Mouse (Mus musculus) erythroblast, embryonic 14.5 days (primary cell): ENCODE results near the gene Rhbdl3.

ENCODE experiments used
- GATA1 ChIP-seq: IDR thresholded peaks from 2 replicates; pipeline ENCODE4 v1.6.1; 2012; ENCODE audit warnings: low read length, inconsistent platforms, mixed read lengths
- TAL1 ChIP-seq: IDR thresholded peaks from 3 replicates; pipeline ENCODE4 v1.6.1; 2012; ENCODE audit warnings: low read length, inconsistent platforms, mixed read lengths

- no peak for TF ChIP-seq GATA1
- TF ChIP-seq TAL1, result no peak
Observed at GRCm38 (mm10) chr11:80303746-80304145, 3.0 kb downstream of the Rhbdl3 start.
